Mouse (Mus musculus) heart, postnatal 14 days (tissue): Measurements from ENCODE around the gene Adgb. TPM values are rescaled to one million over a fixed set of nuclear protein-coding genes. Genes with fewer than 3 reads are reported as not detected.

ENCODE experiments used
- total RNA-seq, 2 experiments: library from RNA; stranded (reverse); gene quantifications; 2 replicates each; pipeline ENCODE4 v1.2.3; 2021

Gene Adgb
- total RNA-seq, 2 experiments from 2014 or later = 0.14 TPM; not detected in 1

Other genes with a start within 250 kb of the Adgb start
- gene Rab32, start 85.9 kb upstream of the Adgb start, total RNA-seq = 1 to 10 TPM; 2.1 to 2.5 TPM
- not detected for gene Gm10944, start 209.0 kb upstream of the Adgb start, total RNA-seq